ENCODE assay signal across 8 mouse cellular contexts in the genomic region with DNA sequence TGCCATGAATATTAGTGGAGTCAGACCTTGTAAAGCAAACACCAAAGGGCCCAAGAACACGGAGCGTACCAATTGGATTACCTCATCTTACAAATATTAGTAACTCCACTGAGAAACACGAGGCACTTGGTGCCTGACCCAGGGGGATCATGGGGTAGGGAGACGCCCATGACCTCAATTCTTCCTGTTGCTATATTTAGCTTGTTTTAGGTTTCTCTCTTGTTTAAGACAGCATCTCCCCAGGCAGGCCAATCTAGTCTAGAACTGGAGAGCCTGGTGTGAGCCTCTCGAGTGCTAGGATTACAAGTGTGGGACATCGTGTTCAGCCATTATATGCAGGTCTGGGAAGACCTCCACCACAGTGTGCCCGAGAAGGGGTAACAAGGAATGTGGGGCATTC. TPM values are rescaled to one million over a fixed set of nuclear protein-coding genes. Genes with fewer than 3 reads are reported as not detected.
DNase-seq lines count a peak whose midpoint lies in the region; ATAC-seq and TF ChIP-seq lines count a peak whose summit lies in the region.

No protein-coding gene starts in this region.

- ATAC-seq in heart, embryonic 11.5 days (replicated peaks; ENCODE audit: insufficient number of reproducible peaks, low FRiP score, low TSS enrichment): no peak
- no peak for ATAC-seq in forebrain, embryonic 15.5 days (replicated peaks)
- no peak for ATAC-seq in liver, embryonic 12.5 days

- H3K9ac ChIP-seq in heart, embryonic 11.5 days (ENCODE audit: low read depth, low read length): peak overlapping the region; percentile 92; the same call in 1 of the 2 replicates
- H3K9ac ChIP-seq in ES-E14 (ENCODE audit: insufficient read depth, low read depth, low read length, poor library complexity, severe bottlenecking): peak overlapping the region; percentile 19; the same call in 1 of the 2 replicates
- peak overlapping the region; percentile 66 for H3K9ac ChIP-seq in forebrain, embryonic 15.5 days (replicated peaks)
- peak overlapping the region; percentile 86 for H3K9ac ChIP-seq in liver, embryonic 12.5 days

- no peak for TF ChIP-seq POLR2A in small intestine, adult 2 months (IDR thresholded peaks at IDR 0.05; ENCODE audit: low read depth, low read length)

- 34% methylated on average over 7 of the region's 7 CpGs for WGBS in heart, embryonic 11.5 days (ENCODE audit: insufficient replicate concordance)
- WGBS in forebrain, embryonic 15.5 days: 50% methylated on average over 7 of the region's 7 CpGs
- 14% methylated on average over 7 of the region's 7 CpGs for WGBS in liver, embryonic 12.5 days (ENCODE audit: insufficient replicate concordance)
- 19% methylated on average over 7 of the region's 7 CpGs for WGBS in small intestine, adult 2 months

- peaks cover 12% of the 10 kb centered on the region for H3K4me1 ChIP-seq in heart, embryonic 11.5 days (ENCODE audit: control insufficient read depth, insufficient read depth, low read length)
- H3K4me1 ChIP-seq in ES-E14 (ENCODE audit: control insufficient read depth in 2 of 2, insufficient read depth in 2 of 2, low read length in 2 of 2, poor library complexity in 1 of 2): peaks cover 3 to 5% of the 10 kb centered on the region in 2 experiments; a peak in 2 of 4 replicates
- H3K4me1 ChIP-seq in forebrain, embryonic 15.5 days: peaks cover 19% of the 10 kb centered on the region
- H3K4me1 ChIP-seq in liver, embryonic 12.5 days: peaks cover 24% of the 10 kb centered on the region
- peaks cover 5% of the 10 kb centered on the region; the same call in 1 of the 2 replicates for H3K4me1 ChIP-seq in small intestine, adult 2 months (ENCODE audit: control insufficient read depth, insufficient read depth, insufficient read length, low read length)

- H3K27me3 ChIP-seq in heart, embryonic 11.5 days (ENCODE audit: control insufficient read depth, insufficient read depth, low read length): no peaks in the 10 kb centered on the region
- H3K27me3 ChIP-seq in forebrain, embryonic 15.5 days: peaks cover under 1% of the 10 kb centered on the region; the same call in 1 of the 2 replicates
- H3K27me3 ChIP-seq in liver, embryonic 12.5 days (replicated peaks): peaks cover 3% of the 10 kb centered on the region
- H3K27me3 ChIP-seq in small intestine, adult 2 months (ENCODE audit: control insufficient read depth, insufficient read depth, low read length): no peaks in the 10 kb centered on the region

- H3K9me3 ChIP-seq in heart, embryonic 11.5 days (replicated peaks; ENCODE audit: control insufficient read depth, low read length): no peaks in the 10 kb centered on the region
- H3K9me3 ChIP-seq in ES-E14 (ENCODE audit: control insufficient read depth, insufficient read depth, low read depth, low read length): no peaks in the 10 kb centered on the region
- H3K9me3 ChIP-seq in forebrain, embryonic 15.5 days: no peaks in the 10 kb centered on the region
- no peaks in the 10 kb centered on the region for H3K9me3 ChIP-seq in liver, embryonic 12.5 days (replicated peaks)

- TF ChIP-seq CTCF in small intestine, adult 2 months (IDR thresholded peaks at IDR 0.05; ENCODE audit: extremely low read depth, insufficient read length, insufficient replicate concordance, low read depth, low read length): no peak

- H3K36me3 ChIP-seq in heart, embryonic 11.5 days (ENCODE audit: control insufficient read depth, insufficient read depth, low read length): peaks cover 20% of the 10 kb centered on the region
- H3K36me3 ChIP-seq in ES-E14 (ENCODE audit: control insufficient read depth, insufficient read depth, low read length, poor library complexity, severe bottlenecking): peaks cover 27% of the 10 kb centered on the region
- peaks cover 23% of the 10 kb centered on the region for H3K36me3 ChIP-seq in forebrain, embryonic 15.5 days
- H3K36me3 ChIP-seq in liver, embryonic 12.5 days: peaks cover 43% of the 10 kb centered on the region
- peaks cover 24% of the 10 kb centered on the region for H3K36me3 ChIP-seq in small intestine, adult 2 months (ENCODE audit: control insufficient read depth, insufficient read depth, low read length)

- intact Hi-C loops in heart, postnatal 14 days (cut with DNase I): loop anchor here (2.0 to 10.0 kb wide), 3 partner anchors 117 to 343 kb away; partner anchors contain the start of genes Eif3k and Map4k1

- DNase-seq in heart, postnatal 14 days: no peak
- no peak for DNase-seq in ES-E14 (ENCODE audit: low read depth, low spot score)
- DNase-seq in layer of hippocampus, adult 11-12 months (ENCODE audit: low spot score): no peak
- no peak for DNase-seq in urinary bladder, postnatal 14 days (ENCODE audit: low spot score)

- H3K4me3 ChIP-seq in heart, embryonic 11.5 days (ENCODE audit: low read depth, low read length): peak overlapping the region; percentile 91
- H3K4me3 ChIP-seq in ES-E14 (ENCODE audit: insufficient read depth in 1 of 2, low read depth in 1 of 2, low read length in 2 of 2, poor library complexity in 1 of 2, severe bottlenecking in 1 of 2): peak overlapping the region; percentile 96 to 98
- peak overlapping the region; percentile 56 for H3K4me3 ChIP-seq in forebrain, embryonic 15.5 days
- peak overlapping the region; percentile 84 for H3K4me3 ChIP-seq in liver, embryonic 12.5 days
- H3K4me3 ChIP-seq in small intestine, adult 2 months (ENCODE audit: low read depth, low read length): peak overlapping the region; percentile 49

- no peak overlapping the region for H3K27ac ChIP-seq in heart, embryonic 11.5 days (ENCODE audit: low read depth, low read length)
- H3K27ac ChIP-seq in ES-E14 (ENCODE audit: insufficient read depth, low read depth, low read length, poor library complexity, severe bottlenecking): no peak overlapping the region
- H3K27ac ChIP-seq in forebrain, embryonic 15.5 days (replicated peaks): no peak overlapping the region
- H3K27ac ChIP-seq in liver, embryonic 12.5 days: peak overlapping the region; percentile 75
- no peak overlapping the region for H3K27ac ChIP-seq in small intestine, adult 2 months (ENCODE audit: insufficient read depth, low read depth, low read length)

- in situ Hi-C loops in ES-E14 (cut with MboI; ENCODE audit: low sequenced_read_pairs in 2 of 2, unreplicated experiment in 2 of 2): no loop called here

- peak overlapping the region; percentile 90 for H3K4me2 ChIP-seq in heart, embryonic 11.5 days
- H3K4me2 ChIP-seq in forebrain, embryonic 15.5 days (replicated peaks): peak overlapping the region; percentile 68
- H3K4me2 ChIP-seq in liver, embryonic 12.5 days: peak overlapping the region; percentile 88

TF ChIP-seq in ES-E14, 5 proteins besides CTCF, POLR2A, EP300 and RAD21:
- TF ChIP-seq HCFC1 (IDR thresholded peaks at IDR 0.05; ENCODE audit: borderline replicate concordance, insufficient read depth, low read length) (no peak), ZNF384 (IDR thresholded peaks at IDR 0.05; ENCODE audit: low read depth, low read length) (no peak), CHD2 (IDR thresholded peaks at IDR 0.05; ENCODE audit: low read depth, low read length) (no peak), MAFK (IDR thresholded peaks at IDR 0.05; ENCODE audit: insufficient read depth, low read depth, low read length) (no peak), ZC3H11A (IDR thresholded peaks at IDR 0.05; ENCODE audit: borderline replicate concordance, low read depth, low read length) (no peak)

RNA-seq across cellular contexts. Expression of gene Psmd8, which starts 1.2 kb away (rescaled TPM):
- polyA plus RNA-seq in heart, embryonic 11.5 days (2014; fragmentation: Nextera tagmentation; extraction: Ambion mirVana): 235 and 252 TPM in 2 replicates
- 100 to 1,000 TPM; 142 to 149 TPM for total RNA-seq in heart, postnatal 14 days (2021)
- 209 and 211 TPM in 2 replicates for total RNA-seq in ES-E14 (2012; rRNA removed)
- polyA plus RNA-seq in forebrain, embryonic 15.5 days (2015; fragmentation: Nextera tagmentation; extraction: Ambion mirVana): 269 and 274 TPM in 2 replicates
- polyA plus RNA-seq in liver, embryonic 12.5 days (2016; fragmentation: Nextera tagmentation; extraction: Ambion mirVana): 170 and 180 TPM in 2 replicates
- 73.0 and 127 TPM in 2 replicates for polyA plus RNA-seq in small intestine, adult 2 months (2012; rRNA removed)

RNA-seq across cellular contexts. Expression of gene Spred3, which starts 9.1 kb away (rescaled TPM):
- 2.5 and 3.5 TPM in 2 replicates for polyA plus RNA-seq in heart, embryonic 11.5 days (2014; fragmentation: Nextera tagmentation; extraction: Ambion mirVana)
- total RNA-seq in heart, postnatal 14 days (2021): 1 to 10 TPM in 1 of 2 experiments, under 1 TPM in 1; 0.95 to 1.5 TPM
- total RNA-seq in ES-E14 (2012; rRNA removed): 5.1 and 6.2 TPM in 2 replicates
- 6.4 TPM in 2 replicates for polyA plus RNA-seq in forebrain, embryonic 15.5 days (2015; fragmentation: Nextera tagmentation; extraction: Ambion mirVana)
- polyA plus RNA-seq in liver, embryonic 12.5 days (2016; fragmentation: Nextera tagmentation; extraction: Ambion mirVana): 0.72 TPM in 2 replicates
- polyA plus RNA-seq in small intestine, adult 2 months (2012; rRNA removed): 1.2 and 1.9 TPM in 2 replicates

RNA-seq across cellular contexts. Expression of gene Ggn, which starts 9.3 kb away (rescaled TPM):
- 0.42 and 1.1 TPM in 2 replicates for polyA plus RNA-seq in heart, embryonic 11.5 days (2014; fragmentation: Nextera tagmentation; extraction: Ambion mirVana)
- 1 to 10 TPM; 1.0 to 1.3 TPM for total RNA-seq in heart, postnatal 14 days (2021)
- 0.67 and 1.2 TPM in 2 replicates for total RNA-seq in ES-E14 (2012; rRNA removed)
- polyA plus RNA-seq in forebrain, embryonic 15.5 days (2015; fragmentation: Nextera tagmentation; extraction: Ambion mirVana): 0.18 TPM in 2 replicates
- 0.07 and 0.26 TPM in 2 replicates for polyA plus RNA-seq in liver, embryonic 12.5 days (2016; fragmentation: Nextera tagmentation; extraction: Ambion mirVana)
- polyA plus RNA-seq in small intestine, adult 2 months (2012; rRNA removed): 0.74 and 0.88 TPM in 2 replicates

RNA-seq across cellular contexts. Expression of gene Fam98c, which starts 23.3 kb away (rescaled TPM):
- polyA plus RNA-seq in heart, embryonic 11.5 days (2014; fragmentation: Nextera tagmentation; extraction: Ambion mirVana): 8.3 and 10.7 TPM in 2 replicates
- total RNA-seq in heart, postnatal 14 days (2021): 10 to 100 TPM; 11.9 to 13.7 TPM
- 20.8 and 42.5 TPM in 2 replicates for total RNA-seq in ES-E14 (2012; rRNA removed)
- 20.5 and 21.3 TPM in 2 replicates for polyA plus RNA-seq in forebrain, embryonic 15.5 days (2015; fragmentation: Nextera tagmentation; extraction: Ambion mirVana)
- 12.4 and 12.5 TPM in 2 replicates for polyA plus RNA-seq in liver, embryonic 12.5 days (2016; fragmentation: Nextera tagmentation; extraction: Ambion mirVana)
- 72.6 and 216 TPM in 2 replicates for polyA plus RNA-seq in small intestine, adult 2 months (2012; rRNA removed)

RNA-seq across cellular contexts. Expression of gene Catsperg1, which starts 34.5 kb away (rescaled TPM):
- polyA plus RNA-seq in heart, embryonic 11.5 days (2014; fragmentation: Nextera tagmentation; extraction: Ambion mirVana): 0.37 and 0.44 TPM in 2 replicates
- total RNA-seq in heart, postnatal 14 days (2021): under 1 TPM; 0.32 to 0.60 TPM
- total RNA-seq in ES-E14 (2012; rRNA removed): 2.1 and 2.9 TPM in 2 replicates
- 1.8 and 2.1 TPM in 2 replicates for polyA plus RNA-seq in forebrain, embryonic 15.5 days (2015; fragmentation: Nextera tagmentation; extraction: Ambion mirVana)
- polyA plus RNA-seq in liver, embryonic 12.5 days (2016; fragmentation: Nextera tagmentation; extraction: Ambion mirVana): 0.26 and 0.48 TPM in 2 replicates
- 0.32 and 0.53 TPM in 2 replicates for polyA plus RNA-seq in small intestine, adult 2 months (2012; rRNA removed)

Comparison
In these comparisons a context has a peak if more than half of its experiments do, and no peak if none do; other contexts are left out.
1. H3K9ac ChIP-seq: peak in every context shown above with its lines; median percentile 92 in heart, embryonic 11.5 days; 86 in liver, embryonic 12.5 days; 66 in forebrain, embryonic 15.5 days; 19 in ES-E14.